Mouse (Mus musculus) intestine, embryonic 15.5 days (tissue): ENCODE results near the gene Olfr315. TPM values are rescaled to one million over a fixed set of nuclear protein-coding genes. Genes with fewer than 3 reads are reported as not detected.

Experiments
- polyA plus RNA-seq: library from polyadenylated mRNA; unstranded; fragments of >200 nt; fragmentation: Nextera tagmentation; extraction: Ambion mirVana; gene quantifications from 2 replicates; pipeline ENCODE4 v1.2.1, GENCODE M21; 2015

The Olfr315 gene
- polyA plus RNA-seq, 1 experiment from 2014 or later = not detected

Other genes with a start within 250 kb of the Olfr315 start
- gene Olfr330, start 238.4 kb upstream of the Olfr315 start, polyA plus RNA-seq = not detected in 2 replicates
- gene Olfr329-ps, start 226.8 kb upstream of the Olfr315 start, polyA plus RNA-seq = not detected in 2 replicates
- gene Olfr328, start 217.6 kb upstream of the Olfr315 start, polyA plus RNA-seq = 0.05 TPM in 1 of 2 replicates, not detected in the other
- not detected in 2 replicates for gene Olfr224, start 202.6 kb upstream of the Olfr315 start, polyA plus RNA-seq
- not detected in 2 replicates for gene Olfr325, start 195.5 kb upstream of the Olfr315 start, polyA plus RNA-seq
- gene Olfr324, start 178.1 kb upstream of the Olfr315 start, polyA plus RNA-seq = not detected in 2 replicates
- gene 2210407C18Rik, start 157.1 kb upstream of the Olfr315 start, polyA plus RNA-seq = 0.19 TPM in 1 of 2 replicates, not detected in the other
- not detected in 2 replicates for gene Olfr323, start 142.7 kb upstream of the Olfr315 start, polyA plus RNA-seq
- 0.16 and 0.23 TPM in 2 replicates for gene Trim58, start 132.7 kb upstream of the Olfr315 start, polyA plus RNA-seq
- not detected in 2 replicates for gene Olfr322, start 114.4 kb upstream of the Olfr315 start, polyA plus RNA-seq
- gene Olfr320, start 92.1 kb upstream of the Olfr315 start, polyA plus RNA-seq = not detected in 2 replicates
- not detected in 2 replicates for gene Olfr319, start 74.0 kb upstream of the Olfr315 start, polyA plus RNA-seq
- gene Olfr318, start 49.2 kb upstream of the Olfr315 start, polyA plus RNA-seq = not detected in 2 replicates
- gene Olfr317, start 34.0 kb upstream of the Olfr315 start, polyA plus RNA-seq = not detected in 2 replicates
- gene Olfr316, start 20.5 kb upstream of the Olfr315 start, polyA plus RNA-seq = not detected in 2 replicates
- not detected in 2 replicates for gene Olfr314, start 9.8 kb downstream of the Olfr315 start, polyA plus RNA-seq
- 16.8 and 17.2 TPM in 2 replicates for gene Fam183b, start 28.8 kb downstream of the Olfr315 start, polyA plus RNA-seq
- gene Olfr313, start 41.8 kb downstream of the Olfr315 start, polyA plus RNA-seq = not detected in 2 replicates
- not detected in 2 replicates for gene Olfr312, start 56.0 kb downstream of the Olfr315 start, polyA plus RNA-seq
- not detected in 2 replicates for gene Olfr311, start 66.1 kb downstream of the Olfr315 start, polyA plus RNA-seq
- gene Gm12258, start 74.0 kb downstream of the Olfr315 start, polyA plus RNA-seq = 5.4 and 6.1 TPM in 2 replicates
- 6.1 and 7.3 TPM in 2 replicates for gene 2810021J22Rik, start 94.0 kb downstream of the Olfr315 start, polyA plus RNA-seq
- gene Zfp39, start 131.0 kb downstream of the Olfr315 start, polyA plus RNA-seq = 3.7 and 4.6 TPM in 2 replicates
- 0.27 and 0.34 TPM in 2 replicates for gene Btnl10, start 144.7 kb downstream of the Olfr315 start, polyA plus RNA-seq
- 201 and 207 TPM in 2 replicates for gene Rnf187, start 165.7 kb downstream of the Olfr315 start, polyA plus RNA-seq
- 39.9 and 40.0 TPM in 2 replicates for gene Hist3h2ba, start 175.7 kb downstream of the Olfr315 start, polyA plus RNA-seq
- 27.2 and 28.3 TPM in 2 replicates for gene Hist3h2a, start 181.5 kb downstream of the Olfr315 start, polyA plus RNA-seq
- gene Trim17, start 181.5 kb downstream of the Olfr315 start, polyA plus RNA-seq = 0.16 and 0.35 TPM in 2 replicates
- 16.0 and 17.0 TPM in 2 replicates for gene Trim11, start 204.9 kb downstream of the Olfr315 start, polyA plus RNA-seq